Mouse (Mus musculus) stomach, postnatal 0 days (tissue): ENCODE results near the gene Asb6. TPM values are rescaled to one million over a fixed set of nuclear protein-coding genes. Genes with fewer than 3 reads are reported as not detected.

ENCODE experiments used
- ATAC-seq: fragments of 200-750 bp; cut with Nextera tagmentation; 2 replicates; pipeline ENCODE4 v1.8.0; 2017; ENCODE audit not compliant: low FRiP score, low TSS enrichment
- DNase-seq: peaks from one replicate; pipeline ENCODE4 v3.0.0-alpha.2; 2016; ENCODE audit warnings: low spot score
- H3K27ac ChIP-seq: fragments of 300-500 bp; sonication (generic); replicated peaks from 2 replicates; pipeline ENCODE4 v1.5.1; 2014; ENCODE audit warnings: mild to moderate bottlenecking, control low read depth
- H3K27me3 ChIP-seq: fragments of 300-500 bp; sonication (generic); 2 replicates; pipeline ENCODE4 v1.6.1; 2014; ENCODE audit warnings: low read length; ENCODE audit not compliant: control insufficient read depth, insufficient read depth
- H3K36me3 ChIP-seq: fragments of 300-500 bp; sonication (generic); 2 replicates; pipeline ENCODE4 v1.6.1; 2014; ENCODE audit warnings: low read length, mixed read lengths; ENCODE audit not compliant: control insufficient read depth, insufficient read depth
- H3K4me1 ChIP-seq: fragments of 300-500 bp; sonication (generic); replicated peaks from 2 replicates; pipeline ENCODE4 v1.6.1; 2014; ENCODE audit warnings: antibody characterized with exemption; ENCODE audit not compliant: control insufficient read depth, insufficient read depth
- H3K4me2 ChIP-seq: fragments of 300-500 bp; sonication (generic); replicated peaks from 2 replicates; pipeline ENCODE4 v1.6.1; 2014; ENCODE audit warnings: low read depth, mild to moderate bottlenecking, control low read depth, moderate library complexity
- H3K4me3 ChIP-seq: fragments of 300-500 bp; sonication (generic); 2 replicates; pipeline ENCODE4 v1.5.1; 2014; ENCODE audit warnings: low read depth, low read length, control low read depth
- H3K9ac ChIP-seq: fragments of 300-500 bp; sonication (generic); 2 replicates; pipeline ENCODE4 v1.6.1; 2014; ENCODE audit warnings: mild to moderate bottlenecking, low read length, control low read depth, mixed read lengths
- H3K9me3 ChIP-seq: fragments of 300-500 bp; sonication (generic); 2 replicates; pipeline ENCODE4 v1.6.1; 2016; ENCODE audit warnings: low read length; ENCODE audit not compliant: control insufficient read depth
- CTCF ChIP-seq: IDR thresholded peaks from 2 replicates; pipeline ENCODE4 v1.5.1; 2016; ENCODE audit warnings: antibody characterized with exemption, low read depth, mild to moderate bottlenecking, moderate library complexity
- EP300 ChIP-seq: optimal IDR thresholded peaks from 2 replicates; pipeline ENCODE3; 2016; ENCODE audit warnings: antibody characterized with exemption
- WGBS: fragments of 180-500 bp; shearing (Covaris S2); extraction: QIAGEN DNeasy Blood & Tissue Kit; methylation state at CpG from one replicate; pipeline ENCODE4 v1.1.7; 2014; 5-methylcytosine and 5-hydroxymethylcytosine counted together
- polyA plus RNA-seq: library from polyadenylated mRNA; unstranded; fragments of >200 nt; fragmentation: Nextera tagmentation; extraction: Ambion mirVana; gene quantifications from 2 replicates; pipeline ENCODE4 v1.2.1, GENCODE M21; 2015

The Asb6 gene
- polyA plus RNA-seq, 1 experiment from 2014 or later, result 17.2 TPM

- DNase-seq, result peak; percentile 47
- no peak overlapping the region for H3K27ac ChIP-seq
- no peak overlapping the region for H3K9ac ChIP-seq
- H3K36me3 ChIP-seq, result peaks cover 9% of the 10 kb centered on the region
- no peak overlapping the region for H3K4me3 ChIP-seq
- 36% methylated on average over 5 of the region's 5 CpGs for WGBS
- peak; percentile 73 for TF ChIP-seq CTCF
- no peak for TF ChIP-seq EP300
- no peaks in the 10 kb centered on the region for H3K9me3 ChIP-seq
- no peak overlapping the region for H3K4me2 ChIP-seq
- ATAC-seq, result no peak
- peaks cover 5% of the 10 kb centered on the region; the same call in 1 of the 2 replicates for H3K4me1 ChIP-seq
- no peaks in the 10 kb centered on the region for H3K27me3 ChIP-seq
Measured at GRCm38 (mm10) chr2:30829315-30829714, 818 bp downstream of the Asb6 start.

GRCm38 (mm10) chr2:30827749-30828475 lies 2.2 kb downstream of the Asb6 start:
- Histone ChIP-seq H3K27ac (peak overlapping the region; percentile 75), H3K9me3 (no peaks in the 10 kb centered on the region), H3K4me3 (peak overlapping the region; percentile 87), H3K9ac (peak overlapping the region; percentile 94), H3K36me3 (peaks cover 19% of the 10 kb centered on the region), H3K27me3 (no peaks in the 10 kb centered on the region), H3K4me1 (peaks cover 5% of the 10 kb centered on the region; the same call in 1 of the 2 replicates), H3K4me2 (peak overlapping the region; percentile 94)
- peak; percentile 90 for ATAC-seq
- under 1% methylated on average over 63 of the region's 63 CpGs for WGBS
- peak; percentile 95 for DNase-seq
- TF ChIP-seq CTCF (peak; percentile 98), EP300 (no peak)

- no peaks in the 10 kb centered on the region for H3K27me3 ChIP-seq
- WGBS, result 30% methylated on average over 26 of the region's 26 CpGs
- H3K9ac ChIP-seq, result peak overlapping the region; percentile 94
- no peaks in the 10 kb centered on the region for H3K9me3 ChIP-seq
- peaks cover 5% of the 10 kb centered on the region; the same call in 1 of the 2 replicates for H3K4me1 ChIP-seq
- DNase-seq (peak; percentile 65), ATAC-seq (peak; percentile 0; the same call in 1 of the 2 replicates)
- peak overlapping the region; percentile 87 for H3K4me3 ChIP-seq
- peak overlapping the region; percentile 75 for H3K27ac ChIP-seq
- H3K4me2 ChIP-seq, result peak overlapping the region; percentile 94
- H3K36me3 ChIP-seq, result peaks cover 19% of the 10 kb centered on the region
- TF ChIP-seq CTCF (peak; percentile 64), EP300 (no peak)
Measured at GRCm38 (mm10) chr2:30826825-30827748, 3.0 kb downstream of the Asb6 start.

GRCm38 (mm10) chr2:30823385-30824153 lies 6.6 kb downstream of the Asb6 start:
- H3K4me3 ChIP-seq, result no peak overlapping the region
- DNase-seq (peak; percentile 56), ATAC-seq (peak; percentile 65)
- TF ChIP-seq CTCF, result peak; percentile 16
- no peak for TF ChIP-seq EP300
- peaks cover 5% of the 10 kb centered on the region; the same call in 1 of the 2 replicates for H3K4me1 ChIP-seq
- H3K9ac ChIP-seq, result no peak overlapping the region
- no peaks in the 10 kb centered on the region for H3K9me3 ChIP-seq
- 66% methylated on average over 13 of the region's 13 CpGs for WGBS
- no peaks in the 10 kb centered on the region for H3K27me3 ChIP-seq
- H3K27ac ChIP-seq, result peak overlapping the region; percentile 24; the same call in 1 of the 2 replicates
- no peak overlapping the region for H3K4me2 ChIP-seq
- peaks cover 28% of the 10 kb centered on the region for H3K36me3 ChIP-seq

- Histone ChIP-seq H3K4me3 (no peak overlapping the region), H3K27ac (no peak overlapping the region), H3K27me3 (no peaks in the 10 kb centered on the region), H3K4me2 (no peak overlapping the region), H3K9ac (no peak overlapping the region), H3K36me3 (peaks cover 28% of the 10 kb centered on the region), H3K9me3 (no peaks in the 10 kb centered on the region), H3K4me1 (peaks cover 5% of the 10 kb centered on the region; the same call in 1 of the 2 replicates)
- ATAC-seq, result no peak
- 88% methylated on average over 8 of the region's 8 CpGs for WGBS
- DNase-seq, result no peak
- no peak for TF ChIP-seq CTCF
- TF ChIP-seq EP300, result no peak
Measured at GRCm38 (mm10) chr2:30822460-30822859, 7.7 kb downstream of the Asb6 start.
